Mouse (Mus musculus) small intestine, adult 2 months (tissue): ENCODE results near the gene Fcgrt.

ENCODE experiments used
- CTCF ChIP-seq: fragments of 200-500 bp; IDR thresholded peaks from 2 replicates; pipeline ENCODE4 v1.5.1; 2012; ENCODE audit warnings: low read depth, mild to moderate bottlenecking, control low read depth, inconsistent platforms, low read length, moderate library complexity, mixed read lengths; ENCODE audit not compliant: insufficient replicate concordance, insufficient read length; ENCODE audit errors: extremely low read depth
- POLR2A ChIP-seq: fragments of 200-500 bp; IDR thresholded peaks from 2 replicates; pipeline ENCODE4 v1.6.1; 2012; ENCODE audit warnings: low read depth, mild to moderate bottlenecking, control low read depth, inconsistent platforms, low read length, moderate library complexity

GRCm38 (mm10) chr7:45077322-45077721, 26.3 kb downstream of the Fcgrt start:
- TF ChIP-seq POLR2A (no peak), CTCF (no peak)
